Comparison of ENCODE assay signal across 9 mouse cellular contexts in the genomic region with DNA sequence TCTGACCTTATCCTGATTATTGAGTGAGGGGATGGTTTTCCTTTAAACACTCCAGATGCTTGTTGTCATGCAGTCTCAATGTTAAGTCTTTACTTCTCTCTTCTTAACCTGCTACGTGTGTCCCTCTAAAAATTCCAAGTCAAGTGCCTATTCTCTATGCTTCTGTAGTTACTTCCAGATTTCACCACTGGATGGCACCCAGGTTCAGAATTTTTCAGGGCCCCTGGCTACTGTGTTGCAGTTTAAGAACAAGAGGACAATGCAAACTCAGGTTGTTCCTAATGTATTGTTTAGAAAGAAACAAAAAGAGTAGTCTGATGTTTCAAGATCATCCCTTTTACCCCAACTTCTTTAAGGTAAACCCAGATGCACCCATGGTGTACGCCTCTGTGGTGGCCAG. TPM values are rescaled to one million over a fixed set of nuclear protein-coding genes. Genes with fewer than 3 reads are reported as not detected.
DNase-seq lines count a peak whose midpoint lies in the region; ATAC-seq lines count a peak whose summit lies in the region.
"Had no signal": no experiment of that assay in that cellular context is flagged by ENCODE, and none has a peak within 500 bp of the region (broad histone marks: within the 10 kb centered on the region; RNA-seq: fewer than 3 reads in every experiment).

No protein-coding gene starts in this region.

- H3K36me3 ChIP-seq in heart, embryonic 11.5 days (ENCODE audit: control insufficient read depth, insufficient read depth, low read length): no peaks in the 10 kb centered on the region; the same call in 1 of the 2 replicates
- no peaks in the 10 kb centered on the region for H3K36me3 ChIP-seq in midbrain, embryonic 15.5 days (replicated peaks)
- H3K36me3 ChIP-seq: liver, embryonic 13.5 days had no signal

- no peak overlapping the region for H3K4me3 ChIP-seq in heart, embryonic 11.5 days (ENCODE audit: low read depth, low read length)
- H3K4me3 ChIP-seq in midbrain, embryonic 15.5 days: no peak overlapping the region
- H3K4me3 ChIP-seq: liver, embryonic 13.5 days had no signal

- ATAC-seq in heart, embryonic 11.5 days (replicated peaks; ENCODE audit: insufficient number of reproducible peaks, low FRiP score, low TSS enrichment): no peak
- ATAC-seq in midbrain, embryonic 15.5 days (replicated peaks): peak; percentile 76; the same call in 1 of the 2 replicates
- ATAC-seq in monocyte, adult 5-6 weeks (replicated peaks; ENCODE audit: insufficient number of reproducible peaks, low FRiP score, low TSS enrichment, poor library complexity, severe bottlenecking): no peak

- peaks cover 21% of the 10 kb centered on the region for H3K4me1 ChIP-seq in heart, embryonic 11.5 days (ENCODE audit: control insufficient read depth, insufficient read depth, low read length)
- no peaks in the 10 kb centered on the region for H3K4me1 ChIP-seq in midbrain, embryonic 15.5 days
- H3K4me1 ChIP-seq: liver, embryonic 13.5 days had no signal

- H3K27ac ChIP-seq in heart, embryonic 11.5 days (ENCODE audit: low read depth, low read length): no peak overlapping the region
- H3K27ac ChIP-seq in midbrain, embryonic 15.5 days: no peak overlapping the region
- H3K27ac ChIP-seq: liver, embryonic 13.5 days had no signal

- 47% methylated on average over 2 of the region's 2 CpGs for WGBS in heart, embryonic 11.5 days (ENCODE audit: insufficient replicate concordance)
- WGBS in midbrain, embryonic 15.5 days: 57% methylated on average over 2 of the region's 2 CpGs

- peak; percentile 69 for DNase-seq in heart, adult 8-10 months (ENCODE audit: low spot score)
- DNase-seq in A20 (ENCODE audit: low read depth, low spot score): peak; percentile 28
- peak; percentile 66 to 75 for DNase-seq in adrenal gland, postnatal 36 days
- peak; percentile 40 for DNase-seq in gastrocnemius, postnatal 14 days
- DNase-seq in layer of hippocampus, postnatal 14 days (ENCODE audit: low spot score in 2 of 2): peak; percentile 31 to 63
- DNase-seq: liver, embryonic 13.5 days had no signal

- H3K9ac ChIP-seq in heart, embryonic 11.5 days (ENCODE audit: low read depth, low read length): no peak overlapping the region
- H3K9ac ChIP-seq in midbrain, embryonic 15.5 days: no peak overlapping the region
- H3K9ac ChIP-seq: liver, embryonic 13.5 days had no signal

- no peaks in the 10 kb centered on the region for H3K27me3 ChIP-seq in heart, embryonic 11.5 days (ENCODE audit: control insufficient read depth, insufficient read depth, low read length)
- H3K27me3 ChIP-seq in midbrain, embryonic 15.5 days (replicated peaks): no peaks in the 10 kb centered on the region
- H3K27me3 ChIP-seq: liver, embryonic 13.5 days had no signal

- intact Hi-C loops in gastrocnemius, postnatal 14 days (cut with DNase I; ENCODE audit: low total_unique reads): loop anchor here (10.0 kb wide), 1 partner anchor 161 kb away; no protein-coding TSS in a partner anchor

- no peak overlapping the region for H3K4me2 ChIP-seq in heart, embryonic 11.5 days
- H3K4me2 ChIP-seq in midbrain, embryonic 15.5 days: no peak overlapping the region
- H3K4me2 ChIP-seq: liver, embryonic 13.5 days had no signal

- no peaks in the 10 kb centered on the region for H3K9me3 ChIP-seq in heart, embryonic 11.5 days (replicated peaks; ENCODE audit: control insufficient read depth, low read length)
- H3K9me3 ChIP-seq in midbrain, embryonic 15.5 days: no peaks in the 10 kb centered on the region
- H3K9me3 ChIP-seq: liver, embryonic 13.5 days had no signal

RNA-seq across cellular contexts. Expression of a gene that starts 8.4 kb away (rescaled TPM):
- 100 to 1,000 TPM; 172 to 203 (median 189) TPM for total RNA-seq in heart, adult 8-10 months (2022)
- polyA plus RNA-seq in heart, embryonic 11.5 days (2014; fragmentation: Nextera tagmentation; extraction: Ambion mirVana): 157 and 186 TPM in 2 replicates
- total RNA-seq in adrenal gland, postnatal 36 days (2021): 10 to 100 TPM; 33.2 to 46.8 TPM
- 100 to 1,000 TPM; 116 to 127 TPM for total RNA-seq in gastrocnemius, postnatal 14 days (2021)
- 1 to 10 TPM; 7.2 to 8.1 TPM for total RNA-seq in layer of hippocampus, postnatal 14 days (2021)
- 17.3 and 20.1 TPM in 2 replicates for polyA plus RNA-seq in midbrain, embryonic 15.5 days (2015; fragmentation: Nextera tagmentation; extraction: Ambion mirVana)
- 2.0 TPM in 1 of 3 replicates, not detected in the others for total RNA-seq in monocyte, adult 5-6 weeks (2017)

RNA-seq across cellular contexts. Expression of a gene that starts 33.8 kb away (rescaled TPM):
- total RNA-seq in heart, adult 8-10 months (2022): 1 to 10 TPM in 3 of 4 experiments, under 1 TPM in 1; 0.80 to 2.6 (median 1.9) TPM
- 1.7 TPM in 2 replicates for polyA plus RNA-seq in heart, embryonic 11.5 days (2014; fragmentation: Nextera tagmentation; extraction: Ambion mirVana)
- total RNA-seq in adrenal gland, postnatal 36 days (2021): 1 to 10 TPM; 4.2 to 6.7 TPM
- under 1 TPM; 0.33 to 0.59 TPM for total RNA-seq in gastrocnemius, postnatal 14 days (2021)
- under 1 TPM; 0.18 to 0.26 TPM for total RNA-seq in layer of hippocampus, postnatal 14 days (2021)
- 0.37 and 0.61 TPM in 2 replicates for polyA plus RNA-seq in midbrain, embryonic 15.5 days (2015; fragmentation: Nextera tagmentation; extraction: Ambion mirVana)
- total RNA-seq in monocyte, adult 5-6 weeks (2017): 8.3 to 11.4 TPM (median 11.4 TPM) in 3 replicates
